Mouse (Mus musculus) liver, embryonic 13.5 days (tissue): ENCODE measurements around the gene Aox2. TPM values are rescaled to one million over a fixed set of nuclear protein-coding genes. Genes with fewer than 3 reads are reported as not detected.

Experiments
- ATAC-seq: fragments of 200-750 bp; cut with Nextera tagmentation; 2 replicates; pipeline ENCODE4 v1.8.0; 2017; ENCODE audit warnings: low read depth, mild to moderate bottlenecking, moderate number of reproducible peaks, moderate library complexity
- DNase-seq: peaks from one replicate; pipeline ENCODE4 v3.0.0; 2022
- H3K27ac ChIP-seq: fragments of 300-500 bp; sonication (generic); 2 replicates; pipeline ENCODE4 v1.5.1; 2015; ENCODE audit warnings: moderate library complexity, mild to moderate bottlenecking, inconsistent platforms
- H3K27me3 ChIP-seq: fragments of 300-500 bp; sonication (generic); 2 replicates; pipeline ENCODE4 v1.6.1; 2015; ENCODE audit warnings: mild to moderate bottlenecking, inconsistent platforms
- H3K36me3 ChIP-seq: fragments of 300-500 bp; sonication (generic); 2 replicates; pipeline ENCODE4 v1.6.1; 2015; ENCODE audit warnings: mild to moderate bottlenecking, inconsistent platforms
- H3K4me1 ChIP-seq: fragments of 300-500 bp; sonication (generic); replicated peaks from 2 replicates; pipeline ENCODE4 v1.6.1; 2015; ENCODE audit warnings: inconsistent platforms
- H3K4me2 ChIP-seq: fragments of 300-500 bp; sonication (generic); 2 replicates; pipeline ENCODE4 v1.6.1; 2015; ENCODE audit warnings: inconsistent platforms, mild to moderate bottlenecking, moderate library complexity
- H3K4me3 ChIP-seq: fragments of 300-500 bp; sonication (generic); replicated peaks from 2 replicates; pipeline ENCODE4 v1.5.1; 2015; ENCODE audit warnings: mild to moderate bottlenecking, inconsistent platforms
- H3K9ac ChIP-seq: fragments of 300-500 bp; sonication (generic); 2 replicates; pipeline ENCODE4 v1.6.1; 2015; ENCODE audit warnings: mild to moderate bottlenecking, inconsistent platforms
- H3K9me3 ChIP-seq: fragments of 300-500 bp; sonication (generic); replicated peaks from 2 replicates; pipeline ENCODE4 v1.6.1; 2016; ENCODE audit warnings: inconsistent platforms
- WGBS: fragments of 180-500 bp; shearing (Covaris S2); methylation state at CpG from one replicate; pipeline ENCODE4 v1.1.7; 2015; ENCODE audit not compliant: insufficient replicate concordance; 5-methylcytosine and 5-hydroxymethylcytosine counted together
- polyA plus RNA-seq: library from polyadenylated mRNA; unstranded; fragments of >200 nt; fragmentation: Nextera tagmentation; extraction: Ambion mirVana; gene quantifications from 2 replicates; pipeline ENCODE4 v1.2.1, GENCODE M21; 2015

The Aox2 gene
- polyA plus RNA-seq, 1 experiment from 2014 or later, result not detected

DNA sequence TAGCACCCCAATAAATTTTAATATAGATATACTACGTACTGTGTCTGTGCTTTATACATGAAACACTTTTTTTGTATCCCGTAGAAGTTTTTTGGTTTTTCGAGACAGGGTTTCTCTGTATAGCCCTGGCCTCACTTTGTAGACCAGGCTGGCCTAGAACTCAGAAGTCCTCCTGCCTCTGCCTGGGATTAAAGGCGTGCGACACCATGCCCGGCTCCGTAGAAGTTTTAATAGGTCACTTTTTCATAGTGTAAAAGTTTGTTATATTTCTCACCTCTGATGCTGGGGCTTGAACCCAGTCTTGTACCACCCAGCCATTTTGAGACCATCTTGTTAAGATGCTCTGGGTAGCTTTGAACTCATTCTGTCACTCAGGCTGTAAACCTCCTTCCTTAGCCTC is 129.2 kb downstream of the Aox2 start:
- Histone ChIP-seq H3K9ac (no peak overlapping the region), H3K9me3 (no peaks in the 10 kb centered on the region), H3K4me2 (no peak overlapping the region), H3K36me3 (peaks cover 65% of the 10 kb centered on the region), H3K27ac (no peak overlapping the region), H3K4me3 (no peak overlapping the region), H3K27me3 (no peaks in the 10 kb centered on the region), H3K4me1 (no peaks in the 10 kb centered on the region)
- 92% methylated on average over 7 of the region's 7 CpGs for WGBS
- no peak for ATAC-seq
- no peak for DNase-seq

- H3K9ac ChIP-seq, result no peak overlapping the region
- no peaks in the 10 kb centered on the region for H3K9me3 ChIP-seq
- H3K4me3 ChIP-seq, result no peak overlapping the region
- 72% methylated on average over 6 of the region's 6 CpGs for WGBS
- no peak overlapping the region for H3K27ac ChIP-seq
- no peaks in the 10 kb centered on the region for H3K27me3 ChIP-seq
- no peaks in the 10 kb centered on the region for H3K4me1 ChIP-seq
- DNase-seq (no peak), ATAC-seq (no peak)
- H3K4me2 ChIP-seq, result no peak overlapping the region
- peaks cover 65% of the 10 kb centered on the region for H3K36me3 ChIP-seq
These were observed 130.0 kb downstream of the Aox2 start for GRCm38 (mm10) chr1:58408141-58408540.

DNA sequence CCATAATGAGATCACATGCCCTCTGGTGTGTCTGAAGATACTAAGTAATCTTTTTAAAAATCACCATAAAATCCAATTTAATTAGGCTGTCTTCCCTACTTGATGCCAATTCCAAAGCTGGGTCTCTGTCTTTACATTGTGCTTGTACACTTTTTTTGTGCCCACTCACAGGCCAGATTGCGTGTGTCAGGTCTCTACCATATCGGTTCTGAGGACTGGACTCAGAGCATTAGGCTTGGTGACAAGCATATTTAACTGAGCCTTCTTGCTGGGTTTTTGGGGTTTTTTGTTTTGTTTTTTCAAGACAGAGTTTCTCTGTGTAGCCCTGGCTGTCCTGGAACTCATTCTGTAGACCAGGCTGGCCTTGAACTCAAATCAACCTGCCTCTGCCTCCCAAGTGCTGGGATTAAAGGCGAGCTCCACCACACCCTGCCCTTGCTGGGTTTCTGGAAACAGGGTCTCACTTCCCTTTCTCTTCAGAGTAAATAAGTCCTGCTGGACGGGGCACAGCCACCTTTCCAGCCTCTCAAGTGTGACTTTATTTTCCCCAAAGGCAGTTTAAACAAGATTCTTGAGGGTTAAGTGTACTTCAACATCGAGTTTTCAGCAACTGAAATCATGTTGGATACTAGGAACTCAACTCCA is 131.5 kb downstream of the Aox2 start:
- no peaks in the 10 kb centered on the region for H3K9me3 ChIP-seq
- H3K4me2 ChIP-seq, result no peak overlapping the region
- H3K27me3 ChIP-seq, result no peaks in the 10 kb centered on the region
- 71% methylated on average over 5 of the region's 5 CpGs for WGBS
- DNase-seq (no peak), ATAC-seq (no peak)
- no peak overlapping the region for H3K4me3 ChIP-seq
- H3K9ac ChIP-seq, result no peak overlapping the region
- H3K4me1 ChIP-seq, result no peaks in the 10 kb centered on the region
- H3K27ac ChIP-seq, result no peak overlapping the region
- peaks cover 66% of the 10 kb centered on the region for H3K36me3 ChIP-seq

- H3K4me2 ChIP-seq, result no peak overlapping the region
- no peak overlapping the region for H3K27ac ChIP-seq
- no peaks in the 10 kb centered on the region for H3K4me1 ChIP-seq
- no peak overlapping the region for H3K9ac ChIP-seq
- peaks cover 70% of the 10 kb centered on the region for H3K36me3 ChIP-seq
- H3K9me3 ChIP-seq, result no peaks in the 10 kb centered on the region
- WGBS, result 73% methylated on average over 3 of the region's 3 CpGs
- H3K4me3 ChIP-seq, result no peak overlapping the region
- ATAC-seq (no peak), DNase-seq (no peak)
- H3K27me3 ChIP-seq, result no peaks in the 10 kb centered on the region
These were observed 132.1 kb downstream of the Aox2 start for GRCm38 (mm10) chr1:58410198-58410588.

DNA sequence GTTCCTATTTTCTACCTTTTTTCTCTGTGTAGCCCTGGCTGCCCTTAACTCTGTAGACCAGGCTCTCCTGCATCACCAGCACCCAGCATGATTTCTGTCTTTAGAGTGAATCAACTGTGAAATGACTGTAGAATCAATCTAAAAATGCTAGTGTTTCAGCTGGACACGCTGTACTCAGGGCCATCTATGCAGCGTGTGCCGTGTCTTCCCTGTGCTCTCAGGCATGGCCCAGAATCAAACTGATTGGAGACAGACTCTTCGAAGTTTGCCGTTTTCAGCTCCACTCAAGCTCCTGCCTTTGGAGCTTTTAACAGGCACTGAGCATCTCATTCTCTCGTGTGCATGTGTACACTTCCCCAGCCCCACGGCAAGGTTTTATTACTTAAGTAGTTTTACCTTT is 132.7 kb downstream of the Aox2 start:
- no peak overlapping the region for H3K4me2 ChIP-seq
- no peak overlapping the region; the same call in 1 of the 2 replicates for H3K27ac ChIP-seq
- no peak for ATAC-seq
- no peak overlapping the region for H3K9ac ChIP-seq
- DNase-seq, result no peak
- no peaks in the 10 kb centered on the region for H3K27me3 ChIP-seq
- no peaks in the 10 kb centered on the region for H3K4me1 ChIP-seq
- WGBS, result 89% methylated on average over 7 of the region's 7 CpGs
- H3K36me3 ChIP-seq, result peaks cover 71% of the 10 kb centered on the region
- no peaks in the 10 kb centered on the region for H3K9me3 ChIP-seq
- no peak overlapping the region for H3K4me3 ChIP-seq

- no peak overlapping the region for H3K27ac ChIP-seq
- H3K4me3 ChIP-seq, result no peak overlapping the region
- no peaks in the 10 kb centered on the region for H3K27me3 ChIP-seq
- H3K4me2 ChIP-seq, result no peak overlapping the region
- H3K9ac ChIP-seq, result no peak overlapping the region
- no peak for ATAC-seq
- no peak for DNase-seq
- no peaks in the 10 kb centered on the region for H3K9me3 ChIP-seq
- peaks cover 93% of the 10 kb centered on the region for H3K36me3 ChIP-seq
- peaks cover 8% of the 10 kb centered on the region for H3K4me1 ChIP-seq
- WGBS, result 19% methylated on average over 1 of the region's 1 CpGs
These were observed 137.3 kb downstream of the Aox2 start for GRCm38 (mm10) chr1:58415442-58415841.

DNA sequence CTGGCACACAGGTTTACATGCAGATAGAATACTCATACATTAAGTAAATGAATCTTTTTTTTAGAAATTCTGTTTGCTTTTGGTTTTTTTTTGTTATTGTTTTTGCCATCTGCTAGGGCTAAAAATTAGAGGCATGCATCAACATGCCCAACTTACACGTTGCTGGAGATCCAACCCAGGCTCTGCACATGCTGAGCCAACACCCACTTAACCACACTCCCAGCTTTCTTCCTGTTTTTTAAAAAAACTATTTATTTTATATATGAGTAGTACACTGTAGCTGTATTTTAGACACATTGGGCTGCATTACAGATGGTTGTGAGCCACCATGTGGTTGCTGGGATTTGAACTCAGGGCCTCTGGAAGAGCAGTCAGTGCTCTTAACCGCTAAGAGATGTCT is 137.9 kb downstream of the Aox2 start:
- no peak overlapping the region for H3K4me3 ChIP-seq
- no peak overlapping the region for H3K27ac ChIP-seq
- peaks cover 10% of the 10 kb centered on the region for H3K4me1 ChIP-seq
- no peak overlapping the region for H3K4me2 ChIP-seq
- no peaks in the 10 kb centered on the region for H3K9me3 ChIP-seq
- 68% methylated on average over 2 of the region's 2 CpGs for WGBS
- peaks cover 90% of the 10 kb centered on the region for H3K36me3 ChIP-seq
- no peak overlapping the region for H3K9ac ChIP-seq
- DNase-seq (no peak), ATAC-seq (no peak)
- H3K27me3 ChIP-seq, result no peaks in the 10 kb centered on the region

- no peak overlapping the region for H3K4me2 ChIP-seq
- H3K9me3 ChIP-seq, result no peaks in the 10 kb centered on the region
- WGBS, result 81% methylated on average over 10 of the region's 10 CpGs
- H3K36me3 ChIP-seq, result peaks cover 66% of the 10 kb centered on the region
- ATAC-seq (no peak), DNase-seq (no peak)
- H3K4me3 ChIP-seq, result no peak overlapping the region
- peaks cover 38% of the 10 kb centered on the region for H3K4me1 ChIP-seq
- H3K9ac ChIP-seq, result no peak overlapping the region
- H3K27ac ChIP-seq, result no peak overlapping the region
- no peaks in the 10 kb centered on the region for H3K27me3 ChIP-seq
These were observed 141.9 kb downstream of the Aox2 start for GRCm38 (mm10) chr1:58420032-58420431.

- no peak overlapping the region for H3K27ac ChIP-seq
- no peak overlapping the region for H3K9ac ChIP-seq
- DNase-seq (no peak), ATAC-seq (no peak)
- WGBS, result 64% methylated on average over 7 of the region's 7 CpGs
- H3K4me2 ChIP-seq, result peak overlapping the region; percentile 83; the same call in 1 of the 2 replicates
- peaks cover 58% of the 10 kb centered on the region for H3K36me3 ChIP-seq
- H3K9me3 ChIP-seq, result no peaks in the 10 kb centered on the region
- peaks cover 39% of the 10 kb centered on the region for H3K4me1 ChIP-seq
- H3K27me3 ChIP-seq, result no peaks in the 10 kb centered on the region
- H3K4me3 ChIP-seq, result peak overlapping the region; percentile 100; the same call in 1 of the 2 replicates
These were observed 142.8 kb downstream of the Aox2 start for GRCm38 (mm10) chr1:58420961-58421360.

DNA sequence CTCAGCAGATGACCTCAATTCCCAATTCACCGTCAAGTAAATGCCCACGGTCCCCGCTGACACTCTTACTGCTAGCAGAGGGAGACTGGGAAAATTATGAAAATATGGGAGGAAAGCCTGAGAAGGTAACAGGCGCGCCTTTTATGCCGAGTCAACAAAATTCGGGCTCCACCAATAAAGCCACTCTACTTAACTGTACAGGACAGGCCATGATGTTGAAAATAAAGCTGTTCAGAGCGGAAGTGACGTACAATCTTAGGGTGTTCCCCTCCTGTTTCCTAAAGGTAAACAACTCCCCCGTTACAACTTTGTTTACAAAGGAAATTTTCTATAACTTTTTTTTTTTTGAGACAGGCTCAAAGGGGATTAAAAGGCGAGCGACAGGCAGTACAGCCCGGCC is 144.8 kb downstream of the Aox2 start:
- peaks cover 39% of the 10 kb centered on the region for H3K36me3 ChIP-seq
- peak overlapping the region; percentile 100 for H3K9ac ChIP-seq
- peak overlapping the region; percentile 83 for H3K4me2 ChIP-seq
- H3K9me3 ChIP-seq, result no peaks in the 10 kb centered on the region
- peak overlapping the region; percentile 100 for H3K4me3 ChIP-seq
- no peaks in the 10 kb centered on the region for H3K27me3 ChIP-seq
- peak; percentile 41 for DNase-seq
- H3K27ac ChIP-seq, result peak overlapping the region; percentile 100
- 4% methylated on average over 13 of the region's 13 CpGs for WGBS
- H3K4me1 ChIP-seq, result peaks cover 39% of the 10 kb centered on the region
- peak; percentile 73 for ATAC-seq

DNA sequence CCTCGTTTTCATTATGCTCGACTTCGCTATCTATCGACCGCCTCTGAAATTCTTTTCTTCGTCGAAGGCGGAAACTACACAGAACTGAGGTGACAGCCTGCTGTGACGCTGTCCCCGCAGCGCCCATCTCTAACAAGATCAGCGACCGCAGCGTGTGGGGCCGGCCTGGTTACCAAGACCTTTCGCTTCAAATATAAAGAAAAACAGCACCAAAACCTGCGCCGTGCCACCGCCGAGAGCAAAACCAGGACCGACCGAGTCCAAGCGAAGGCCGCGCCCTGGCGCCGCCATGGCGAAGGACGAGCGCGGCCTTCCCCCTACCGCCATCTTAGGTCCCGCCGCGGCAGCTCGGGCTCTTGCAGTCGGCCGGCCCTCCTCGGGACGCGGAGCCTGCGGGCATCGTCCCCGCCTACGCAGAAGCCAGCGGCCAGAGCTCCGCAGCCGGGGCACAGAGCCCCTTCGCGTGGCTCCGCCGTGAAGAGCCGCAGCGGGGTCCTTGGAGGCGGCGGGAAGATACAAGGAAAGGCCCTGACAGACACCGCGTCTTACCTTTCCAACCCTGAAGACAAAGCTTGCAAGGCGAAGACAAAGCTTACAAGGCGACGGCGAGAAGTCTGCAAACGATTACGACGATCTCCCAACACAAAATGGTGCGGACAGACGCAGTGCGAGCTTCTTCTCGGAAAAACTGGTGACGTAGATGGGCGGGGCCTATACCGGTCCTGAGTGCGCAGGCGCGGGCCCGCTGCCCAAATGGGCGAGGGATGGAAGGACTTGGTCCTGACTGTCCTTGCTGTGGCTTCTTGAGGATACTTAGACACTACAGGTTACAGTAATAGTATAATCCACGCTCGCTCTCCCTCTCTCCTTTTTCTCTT is 145.5 kb downstream of the Aox2 start, which contains the start of gene Clk1:
Clk1 (minus strand) TSS at position 696 of the 878 bp plus-strand sequence.
- Histone ChIP-seq H3K27ac (peak within 1 kb of the TSS; percentile 100), H3K4me3 (peak within 1 kb of the TSS; percentile 100), H3K27me3 (no peaks in the 10 kb centered on the region), H3K9me3 (no peaks in the 10 kb centered on the region), H3K36me3 (peaks cover 31% of the 10 kb centered on the region), H3K9ac (peak within 1 kb of the TSS; percentile 100), H3K4me1 (peaks cover 37% of the 10 kb centered on the region), H3K4me2 (peak within 1 kb of the TSS; percentile 83)
- DNase-seq (peak; percentile 93), ATAC-seq (peak; percentile 88)
- WGBS, result under 1% methylated on average over 79 of the region's 79 CpGs
